Mouse (Mus musculus) adipose tissue, adult 10 weeks (tissue): ENCODE results near the gene Gm20830. TPM values are rescaled to one million over a fixed set of nuclear protein-coding genes. Genes with fewer than 3 reads are reported as not detected.

Source experiments
- polyA plus RNA-seq: library from polyadenylated mRNA; stranded (reverse); fragments of 350-450 nt; fragmentation: Illumina TruSeq; extraction: RNeasy Lipid Tissue Mini Kit (QIAGEN cat#74804); gene quantifications from one replicate; pipeline ENCODE4 v1.2.3, GENCODE M21; 2014; ENCODE audit warnings: low read depth, low replicate concordance

The Gm20830 gene
- not detected for polyA plus RNA-seq

GRCm38 (mm10) chrY:6918182-6918581, at the start of gene Gm20830:
Gm20830 (minus strand) TSS chrY:6918282.

Other genes starting within 250 kb of the Gm20830 start
- not detected for gene Gm21719, start 235.4 kb downstream of the Gm20830 start, polyA plus RNA-seq